ENCODE assay signal across 8 mouse cellular contexts in the genomic region with DNA sequence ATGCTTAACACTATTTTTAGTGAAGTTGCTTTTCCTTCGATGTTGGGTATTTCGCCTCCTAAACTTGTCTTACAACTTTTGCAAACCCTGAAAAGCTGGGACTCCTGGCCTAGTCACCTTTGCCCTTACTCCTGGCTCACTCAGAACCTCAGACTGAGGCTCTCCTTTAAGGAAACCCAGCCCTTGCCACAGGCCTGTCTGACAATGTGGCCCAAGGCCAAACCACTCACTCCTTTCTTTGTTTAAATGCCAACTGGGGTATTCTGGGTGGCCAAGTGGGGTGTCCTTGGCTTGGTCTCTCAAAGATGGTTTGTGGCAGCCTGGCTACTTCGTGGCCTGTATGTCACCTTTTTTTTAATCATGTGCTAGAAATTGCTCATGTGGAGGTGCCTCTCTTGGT. TPM values are rescaled to one million over a fixed set of nuclear protein-coding genes. Genes with fewer than 3 reads are reported as not detected.
DNase-seq lines count a peak whose midpoint lies in the region; ATAC-seq and TF ChIP-seq lines count a peak whose summit lies in the region.

No protein-coding gene starts in this region.

- no peak for ATAC-seq in forebrain, embryonic 16.5 days
- ATAC-seq in kidney, postnatal 0 days (replicated peaks; ENCODE audit: low FRiP score, low read depth), result no peak
- no peak for ATAC-seq in midbrain, embryonic 14.5 days (ENCODE audit: low FRiP score, low TSS enrichment)

- 3% methylated on average over 3 of the region's 3 CpGs for WGBS in forebrain, embryonic 16.5 days
- under 1% methylated on average over 3 of the region's 3 CpGs for WGBS in kidney, postnatal 0 days
- 5% methylated on average over 3 of the region's 3 CpGs for WGBS in midbrain, embryonic 14.5 days

- DNase-seq in layer of hippocampus, adult 2 months (ENCODE audit: low spot score in 2 of 2), result no peak
- no peak for DNase-seq in layer of hippocampus, postnatal 25 days (ENCODE audit: extremely low spot score in 1 of 2, low spot score in 1 of 2)
- peak; percentile 51 for DNase-seq in NIH3T3 (ENCODE audit: low read depth)
- peak; percentile 27 for DNase-seq in kidney, postnatal 0 days (ENCODE audit: low spot score)
- DNase-seq in midbrain, embryonic 14.5 days, result peak; percentile 35
- no peak for DNase-seq in layer of hippocampus, adult 9-10 months (ENCODE audit: low spot score)
- no peak for DNase-seq in gastrocnemius, postnatal 10 days

- peak overlapping the region; percentile 90 for H3K4me3 ChIP-seq in layer of hippocampus, adult 2 months
- H3K4me3 ChIP-seq in forebrain, embryonic 16.5 days (replicated peaks; ENCODE audit: low read length), result peak overlapping the region; percentile 86
- peak overlapping the region; percentile 96 for H3K4me3 ChIP-seq in kidney, postnatal 0 days (replicated peaks; ENCODE audit: low read depth, low read length)
- peak overlapping the region; percentile 88 for H3K4me3 ChIP-seq in midbrain, embryonic 14.5 days (replicated peaks; ENCODE audit: low read depth, low read length)

- no peaks in the 10 kb centered on the region for H3K27me3 ChIP-seq in forebrain, embryonic 16.5 days (replicated peaks; ENCODE audit: control insufficient read depth, insufficient read depth, low read length)
- no peaks in the 10 kb centered on the region for H3K27me3 ChIP-seq in kidney, postnatal 0 days (ENCODE audit: insufficient read depth, low read length)
- H3K27me3 ChIP-seq in midbrain, embryonic 14.5 days (ENCODE audit: control insufficient read depth, insufficient read depth, low read length), result no peaks in the 10 kb centered on the region

- TF ChIP-seq CTCF in layer of hippocampus, adult 2 months (conservative IDR thresholded peaks at IDR 0.05), result no peak
- TF ChIP-seq CTCF in kidney, postnatal 0 days (IDR thresholded peaks at IDR 0.05; ENCODE audit: low read depth), result no peak

- no peak overlapping the region for H3K27ac ChIP-seq in layer of hippocampus, adult 2 months
- H3K27ac ChIP-seq in forebrain, embryonic 16.5 days (ENCODE audit: low read length), result no peak overlapping the region
- H3K27ac ChIP-seq in kidney, postnatal 0 days, result 0 out of 2 replicates have a peak overlapping the region, but pooled peaks have one; percentile 92
- H3K27ac ChIP-seq in midbrain, embryonic 14.5 days (replicated peaks; ENCODE audit: low read depth, low read length), result no peak overlapping the region

- peaks cover 16% of the 10 kb centered on the region for H3K36me3 ChIP-seq in forebrain, embryonic 16.5 days (ENCODE audit: control insufficient read depth, insufficient read depth)
- H3K36me3 ChIP-seq in kidney, postnatal 0 days (ENCODE audit: insufficient read depth, low read length), result peaks cover 30% of the 10 kb centered on the region
- peaks cover 29% of the 10 kb centered on the region for H3K36me3 ChIP-seq in midbrain, embryonic 14.5 days (ENCODE audit: control insufficient read depth, insufficient read depth, low read length)

- no peaks in the 10 kb centered on the region for H3K9me3 ChIP-seq in forebrain, embryonic 16.5 days (ENCODE audit: control insufficient read depth, low read length)
- H3K9me3 ChIP-seq in kidney, postnatal 0 days (replicated peaks; ENCODE audit: low read length), result no peaks in the 10 kb centered on the region
- H3K9me3 ChIP-seq in midbrain, embryonic 14.5 days (ENCODE audit: control insufficient read depth, low read length), result no peaks in the 10 kb centered on the region

- peak overlapping the region; percentile 66 for H3K4me2 ChIP-seq in forebrain, embryonic 16.5 days (ENCODE audit: low read length)
- H3K4me2 ChIP-seq in kidney, postnatal 0 days (ENCODE audit: low read length), result peak overlapping the region; percentile 85
- H3K4me2 ChIP-seq in midbrain, embryonic 14.5 days (ENCODE audit: low read length), result peak overlapping the region; percentile 92

- peak overlapping the region; percentile 94 for H3K9ac ChIP-seq in forebrain, embryonic 16.5 days (replicated peaks; ENCODE audit: low read depth, low read length)
- peak overlapping the region; percentile 89 for H3K9ac ChIP-seq in kidney, postnatal 0 days (ENCODE audit: low read depth, low read length)
- peak overlapping the region; percentile 83 for H3K9ac ChIP-seq in midbrain, embryonic 14.5 days (replicated peaks; ENCODE audit: low read length)

- peaks cover 14% of the 10 kb centered on the region for H3K4me1 ChIP-seq in forebrain, embryonic 16.5 days (replicated peaks; ENCODE audit: control insufficient read depth, insufficient read depth, low read length)
- H3K4me1 ChIP-seq in kidney, postnatal 0 days (replicated peaks; ENCODE audit: insufficient read depth, low read length), result peaks cover 8% of the 10 kb centered on the region; the same call in 1 of the 2 replicates
- H3K4me1 ChIP-seq in midbrain, embryonic 14.5 days (ENCODE audit: control insufficient read depth, insufficient read depth, low read length), result peaks cover 11% of the 10 kb centered on the region; the same call in 1 of the 2 replicates

RNA-seq across cellular contexts. Expression of gene Cdc25a, which starts 1.4 kb away (rescaled TPM):
- 1 to 10 TPM; 4.7 TPM for total RNA-seq in layer of hippocampus, adult 2 months (2021)
- total RNA-seq in layer of hippocampus, postnatal 25 days (2021), result 1 to 10 TPM; 4.3 to 5.6 TPM
- 16.1 and 20.1 TPM in 2 replicates for polyA plus RNA-seq in forebrain, embryonic 16.5 days (2015; fragmentation: Nextera tagmentation; extraction: Ambion mirVana)
- polyA plus RNA-seq in kidney, postnatal 0 days (2015; fragmentation: Nextera tagmentation; extraction: Ambion mirVana), result 15.6 and 15.7 TPM in 2 replicates
- 8.4 and 13.8 TPM in 2 replicates for polyA plus RNA-seq in midbrain, embryonic 14.5 days (2014; fragmentation: Nextera tagmentation; extraction: Ambion mirVana)
- 1 to 10 TPM; 6.2 to 9.2 TPM for total RNA-seq in gastrocnemius, postnatal 10 days (2021)

RNA-seq across cellular contexts. Expression of gene Camp, which starts 27.3 kb away (rescaled TPM):
- total RNA-seq in layer of hippocampus, adult 2 months (2021), result not detected
- total RNA-seq in layer of hippocampus, postnatal 25 days (2021), result not detected
- polyA plus RNA-seq in forebrain, embryonic 16.5 days (2015; fragmentation: Nextera tagmentation; extraction: Ambion mirVana), result 0.57 TPM in 1 of 2 replicates, not detected in the other
- 1.6 and 1.9 TPM in 2 replicates for polyA plus RNA-seq in kidney, postnatal 0 days (2015; fragmentation: Nextera tagmentation; extraction: Ambion mirVana)
- polyA plus RNA-seq in midbrain, embryonic 14.5 days (2014; fragmentation: Nextera tagmentation; extraction: Ambion mirVana), result not detected in 2 replicates
- total RNA-seq in gastrocnemius, postnatal 10 days (2021), result 1 to 10 TPM in 1 of 2 experiments, not detected in 1; 7.8 TPM

RNA-seq across cellular contexts. Expression of gene Nme6, which starts 44.2 kb away (rescaled TPM):
- total RNA-seq in layer of hippocampus, adult 2 months (2021), result 10 to 100 TPM; 12.0 to 12.2 TPM
- 1 to 10 TPM; 8.7 to 9.1 TPM for total RNA-seq in layer of hippocampus, postnatal 25 days (2021)
- polyA plus RNA-seq in forebrain, embryonic 16.5 days (2015; fragmentation: Nextera tagmentation; extraction: Ambion mirVana), result 60.1 and 68.4 TPM in 2 replicates
- 58.3 and 64.4 TPM in 2 replicates for polyA plus RNA-seq in kidney, postnatal 0 days (2015; fragmentation: Nextera tagmentation; extraction: Ambion mirVana)
- 58.1 and 68.0 TPM in 2 replicates for polyA plus RNA-seq in midbrain, embryonic 14.5 days (2014; fragmentation: Nextera tagmentation; extraction: Ambion mirVana)
- total RNA-seq in gastrocnemius, postnatal 10 days (2021), result 10 to 100 TPM; 23.5 to 23.7 TPM

RNA-seq across cellular contexts. Expression of gene Map4, which starts 54.5 kb away (rescaled TPM):
- total RNA-seq in layer of hippocampus, adult 2 months (2021), result 100 to 1,000 TPM; 578 to 579 TPM
- total RNA-seq in layer of hippocampus, postnatal 25 days (2021), result 100 to 1,000 TPM; 580 to 618 TPM
- polyA plus RNA-seq in forebrain, embryonic 16.5 days (2015; fragmentation: Nextera tagmentation; extraction: Ambion mirVana), result 137 and 144 TPM in 2 replicates
- polyA plus RNA-seq in kidney, postnatal 0 days (2015; fragmentation: Nextera tagmentation; extraction: Ambion mirVana), result 33.9 and 36.9 TPM in 2 replicates
- 144 and 159 TPM in 2 replicates for polyA plus RNA-seq in midbrain, embryonic 14.5 days (2014; fragmentation: Nextera tagmentation; extraction: Ambion mirVana)
- 100 to 1,000 TPM; 466 to 507 TPM for total RNA-seq in gastrocnemius, postnatal 10 days (2021)

Comparison
In these comparisons a context has a peak if more than half of its experiments do, and no peak if none do; other contexts are left out.
1. DNase-seq: peak in NIH3T3 (single experiment), kidney, postnatal 0 days (single experiment) and midbrain, embryonic 14.5 days (single experiment); none in layer of hippocampus, adult 2 months (0 of 2), layer of hippocampus, postnatal 25 days (0 of 2), layer of hippocampus, adult 9-10 months (single experiment) and gastrocnemius, postnatal 10 days (single experiment).
2. Peak in every context shown above with its lines, with median percentiles within 50 percentile points of each other: H3K4me3 ChIP-seq, H3K4me2 ChIP-seq and H3K9ac ChIP-seq.